Mouse (Mus musculus) layer of hippocampus, adult 8-10 months (tissue): ENCODE measurements around the gene Bhlha15. TPM values are rescaled to one million over a fixed set of nuclear protein-coding genes. Genes with fewer than 3 reads are reported as not detected.

Experiments
- DNase-seq, 2 experiments: peaks; one replicate each; pipeline ENCODE4 v3.0.0; 2022; ENCODE audit warnings: low spot score in 2 of 2
- total RNA-seq, 4 experiments: library from RNA; stranded (reverse); gene quantifications; 2 replicates each; pipeline ENCODE4 v1.2.4; 2022

The Bhlha15 gene
- total RNA-seq, 4 experiments from 2014 or later, result 0.12 to 0.45 (median 0.23) TPM

DNA sequence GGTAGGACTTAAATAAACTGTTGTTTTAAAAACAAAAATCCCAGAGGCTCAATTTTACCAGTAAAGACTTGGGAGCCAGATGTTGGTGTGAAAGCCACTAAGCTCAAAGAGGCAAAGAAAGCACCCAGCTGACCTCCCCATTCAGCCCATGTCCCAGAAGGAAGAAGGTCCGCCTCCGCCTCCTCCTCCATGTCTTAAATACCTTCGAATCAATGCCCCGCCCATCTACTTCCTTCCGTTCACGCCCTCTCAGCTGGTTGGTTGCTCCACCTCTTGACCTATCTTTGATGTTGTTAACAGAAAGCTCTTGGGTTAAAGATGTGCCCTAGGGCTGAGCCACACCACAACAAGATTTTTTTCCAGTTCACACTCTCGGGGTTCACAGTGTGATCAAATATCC, 40.1 kb downstream of the Bhlha15 start:
- no peak for DNase-seq

- DNase-seq, result no peak
Observed at GRCm38 (mm10) chr5:144231410-144231809, 41.3 kb downstream of the Bhlha15 start.

- no peak for DNase-seq
Observed at GRCm38 (mm10) chr5:144232531-144232930, 42.4 kb downstream of the Bhlha15 start.

DNA sequence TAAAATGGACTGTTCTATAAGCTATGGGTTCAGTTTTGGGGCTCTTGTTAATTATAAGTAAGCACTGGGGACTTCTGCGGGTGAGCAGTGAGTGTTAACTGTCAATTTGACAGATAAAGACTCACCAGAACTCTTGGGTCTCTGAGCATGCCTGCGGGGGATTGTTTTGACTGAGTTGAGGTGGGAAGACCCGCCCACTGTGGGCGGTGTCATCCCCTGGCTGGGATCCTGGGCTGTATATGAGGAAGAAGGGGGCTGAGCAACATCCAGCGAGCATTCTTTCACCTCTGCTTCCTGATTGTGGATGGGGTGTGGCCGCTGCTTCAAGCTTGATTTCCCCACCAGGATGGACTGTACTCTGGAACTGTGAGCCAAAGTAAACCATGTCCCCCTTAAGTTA, 44.1 kb downstream of the Bhlha15 start:
- DNase-seq, result no peak

DNA sequence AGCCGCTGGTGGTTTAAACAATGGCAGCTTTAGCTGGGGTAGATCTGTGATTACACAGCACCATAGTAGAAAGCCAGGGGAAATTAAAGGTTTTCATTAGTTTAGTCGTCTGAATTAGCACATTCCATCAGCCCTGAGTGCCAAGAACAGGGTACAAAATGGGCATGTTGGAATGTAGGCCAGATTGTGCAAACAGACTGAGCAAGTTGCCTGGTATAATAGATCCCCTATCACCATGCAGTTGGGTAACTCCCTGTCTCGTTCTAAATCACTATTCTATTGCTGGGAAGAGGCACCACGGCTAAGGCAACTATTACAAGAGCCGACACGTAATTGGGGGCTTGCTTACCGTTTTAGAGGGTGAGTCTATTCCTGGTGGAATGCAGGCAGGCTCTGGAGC, 44.6 kb downstream of the Bhlha15 start:
- peak; percentile 60 to 61 for DNase-seq

GRCm38 (mm10) chr5:144238969-144239368, 48.9 kb downstream of the Bhlha15 start:
- DNase-seq, result no peak

Other genes with a start within 250 kb of the Bhlha15 start
- 10 to 100 TPM; 38.1 to 41.0 (median 38.6) TPM for gene Ccz1, start 175.4 kb upstream of the Bhlha15 start, total RNA-seq
- gene Ocm, start 163.6 kb upstream of the Bhlha15 start, total RNA-seq, result not detected
- 100 to 1,000 TPM in 2 of 4 experiments, 10 to 100 TPM in 2; 76.3 to 105 (median 90.6) TPM for gene Lmtk2, start 89.8 kb upstream of the Bhlha15 start, total RNA-seq
- gene Tecpr1, start 33.3 kb downstream of the Bhlha15 start, total RNA-seq, result 100 to 1,000 TPM; 103 to 120 (median 109) TPM
- gene Bri3, start 54.2 kb downstream of the Bhlha15 start, total RNA-seq, result 10 to 100 TPM; 55.7 to 78.1 (median 67.5) TPM
- 1 to 10 TPM in 2 of 4 experiments, under 1 TPM in 2; 0.61 to 1.3 (median 0.89) TPM for gene Baiap2l1, start 167.8 kb downstream of the Bhlha15 start, total RNA-seq